Mouse (Mus musculus) embryonic facial prominence, embryonic 14.5 days (tissue): ENCODE measurements around the gene Aldh3b1. TPM values are rescaled to one million over a fixed set of nuclear protein-coding genes. Genes with fewer than 3 reads are reported as not detected.

Source experiments
- ATAC-seq: fragments of 200-750 bp; cut with Nextera tagmentation; 2 replicates; pipeline ENCODE4 v1.8.0; 2017; ENCODE audit warnings: low read depth, moderate number of reproducible peaks, moderate TSS enrichment
- DNase-seq: peaks from one replicate; pipeline ENCODE4 v3.0.0-alpha.2; 2015; ENCODE audit warnings: low spot score
- H3K27ac ChIP-seq: fragments of 300-500 bp; sonication (generic); replicated peaks from 2 replicates; pipeline ENCODE4 v1.5.1; 2014; ENCODE audit warnings: low read depth, mild to moderate bottlenecking, low read length, moderate library complexity
- H3K27me3 ChIP-seq: fragments of 300-500 bp; sonication (generic); replicated peaks from 2 replicates; pipeline ENCODE4 v1.6.1; 2014; ENCODE audit warnings: low read length; ENCODE audit not compliant: control insufficient read depth, insufficient read depth
- H3K36me3 ChIP-seq: fragments of 300-500 bp; sonication (generic); 2 replicates; pipeline ENCODE4 v1.6.1; 2014; ENCODE audit warnings: low read length, mixed read lengths; ENCODE audit not compliant: control insufficient read depth, insufficient read depth
- H3K4me1 ChIP-seq: fragments of 300-500 bp; sonication (generic); 2 replicates; pipeline ENCODE4 v1.6.1; 2014; ENCODE audit warnings: antibody characterized with exemption, low read length; ENCODE audit not compliant: control insufficient read depth, insufficient read depth
- H3K4me2 ChIP-seq: fragments of 300-500 bp; sonication (generic); 2 replicates; pipeline ENCODE4 v1.6.1; 2014; ENCODE audit warnings: low read depth, mild to moderate bottlenecking, low read length, moderate library complexity, mixed read lengths
- H3K4me3 ChIP-seq: fragments of 300-500 bp; sonication (generic); 2 replicates; pipeline ENCODE4 v1.5.1; 2014; ENCODE audit warnings: low read depth, mild to moderate bottlenecking, low read length
- H3K9ac ChIP-seq: fragments of 300-500 bp; sonication (generic); 2 replicates; pipeline ENCODE4 v1.6.1; 2014; ENCODE audit warnings: low read depth, mild to moderate bottlenecking, low read length, moderate library complexity, mixed read lengths
- H3K9me3 ChIP-seq: fragments of 300-500 bp; sonication (generic); 2 replicates; pipeline ENCODE4 v1.6.1; 2016; ENCODE audit warnings: low read length; ENCODE audit not compliant: control insufficient read depth
- WGBS: fragments of 180-500 bp; shearing (Covaris S2); extraction: QIAGEN DNeasy Blood & Tissue Kit; methylation state at CpG from one replicate; pipeline ENCODE4 v1.1.7; 2014; 5-methylcytosine and 5-hydroxymethylcytosine counted together
- polyA plus RNA-seq: library from polyadenylated mRNA; unstranded; fragments of >200 nt; fragmentation: Nextera tagmentation; extraction: Ambion mirVana; gene quantifications from 2 replicates; pipeline ENCODE4 v1.2.1, GENCODE M21; 2014

Gene Aldh3b1
- polyA plus RNA-seq, 1 experiment from 2014 or later, result 4.8 TPM

GRCm38 (mm10) chr19:3868290-3868689 is 61.3 kb downstream of the Aldh3b1 start:
- H3K4me1 ChIP-seq, result peaks cover 27% of the 10 kb centered on the region
- WGBS, result 46% methylated on average over 1 of the region's 1 CpGs
- H3K9ac ChIP-seq, result no peak overlapping the region
- H3K36me3 ChIP-seq, result peaks cover 21% of the 10 kb centered on the region
- no peak overlapping the region for H3K4me2 ChIP-seq
- ATAC-seq (peak; percentile 70; the same call in 1 of the 2 replicates), DNase-seq (peak; percentile 87)
- peak overlapping the region; percentile 63; the same call in 1 of the 2 replicates for H3K27ac ChIP-seq
- no peaks in the 10 kb centered on the region for H3K27me3 ChIP-seq
- H3K9me3 ChIP-seq, result 0 out of 2 replicates have a peak, but pooled peaks cover 3% of the 10 kb centered on the region
- no peak overlapping the region for H3K4me3 ChIP-seq

- Histone ChIP-seq H3K4me2 (no peak overlapping the region), H3K27ac (no peak overlapping the region), H3K9ac (no peak overlapping the region), H3K4me1 (peaks cover 14% of the 10 kb centered on the region), H3K9me3 (0 out of 2 replicates have a peak, but pooled peaks cover 3% of the 10 kb centered on the region), H3K36me3 (peaks cover 21% of the 10 kb centered on the region), H3K4me3 (no peak overlapping the region), H3K27me3 (no peaks in the 10 kb centered on the region)
- DNase-seq (no peak), ATAC-seq (no peak)
- 88% methylated on average over 2 of the region's 2 CpGs for WGBS
These were observed 64.6 kb downstream of the Aldh3b1 start for GRCm38 (mm10) chr19:3864960-3865359.

Other genes starting within 250 kb of the Aldh3b1 start
- 10.1 and 10.6 TPM in 2 replicates for gene Lrp5, start 243.2 kb downstream of the Aldh3b1 start, polyA plus RNA-seq
- 59.2 and 61.4 TPM in 2 replicates for gene 1810055G02Rik, start 221.5 kb downstream of the Aldh3b1 start, polyA plus RNA-seq
- gene Kmt5b, start 162.4 kb downstream of the Aldh3b1 start, polyA plus RNA-seq, result 25.6 and 26.3 TPM in 2 replicates
- 31.3 and 32.9 TPM in 2 replicates for gene Chka, start 78.0 kb downstream of the Aldh3b1 start, polyA plus RNA-seq
- 33.6 and 36.5 TPM in 2 replicates for gene Tcirg1, start 22.7 kb downstream of the Aldh3b1 start, polyA plus RNA-seq
- 297 and 302 TPM in 2 replicates for gene Ndufs8, start 17.0 kb downstream of the Aldh3b1 start, polyA plus RNA-seq
- gene Unc93b1, start 5.4 kb upstream of the Aldh3b1 start, polyA plus RNA-seq, result 21.3 and 24.5 TPM in 2 replicates
- 0.18 and 0.24 TPM in 2 replicates for gene Aldh3b3, start 28.8 kb upstream of the Aldh3b1 start, polyA plus RNA-seq
- 9.2 and 11.8 TPM in 2 replicates for gene Aldh3b2, start 42.5 kb upstream of the Aldh3b1 start, polyA plus RNA-seq
- gene Acy3, start 56.8 kb upstream of the Aldh3b1 start, polyA plus RNA-seq, result 8.2 and 8.5 TPM in 2 replicates
- 0.10 TPM in 1 of 2 replicates, not detected in the other for gene Tbx10, start 62.9 kb upstream of the Aldh3b1 start, polyA plus RNA-seq
- gene Nudt8, start 70.8 kb upstream of the Aldh3b1 start, polyA plus RNA-seq, result 25.8 and 29.5 TPM in 2 replicates
- gene Gm49405, start 70.8 kb upstream of the Aldh3b1 start, polyA plus RNA-seq, result 1.4 and 1.6 TPM in 2 replicates
- gene Doc2g, start 73.5 kb upstream of the Aldh3b1 start, polyA plus RNA-seq, result 2.5 and 3.4 TPM in 2 replicates
- gene Ndufv1, start 83.0 kb upstream of the Aldh3b1 start, polyA plus RNA-seq, result 188 and 199 TPM in 2 replicates
- 483 and 496 TPM in 2 replicates for gene Gstp1, start 108.2 kb upstream of the Aldh3b1 start, polyA plus RNA-seq
- 1.2 and 4.5 TPM in 2 replicates for gene Gstp2, start 116.2 kb upstream of the Aldh3b1 start, polyA plus RNA-seq
- gene Gstp3, start 129.8 kb upstream of the Aldh3b1 start, polyA plus RNA-seq, result 0.35 TPM in 1 of 2 replicates, not detected in the other
- gene Cabp2, start 151.8 kb upstream of the Aldh3b1 start, polyA plus RNA-seq, result not detected in 2 replicates
- 66.1 and 68.6 TPM in 2 replicates for gene Cdk2ap2, start 167.4 kb upstream of the Aldh3b1 start, polyA plus RNA-seq
- gene Pitpnm1, start 170.2 kb upstream of the Aldh3b1 start, polyA plus RNA-seq, result 5.6 and 6.6 TPM in 2 replicates
- gene Aip, start 196.1 kb upstream of the Aldh3b1 start, polyA plus RNA-seq, result 81.9 and 88.6 TPM in 2 replicates
- gene Gpr152, start 210.0 kb upstream of the Aldh3b1 start, polyA plus RNA-seq, result 0.08 TPM in 1 of 2 replicates, not detected in the other
- 0.12 TPM in 1 of 2 replicates, not detected in the other for gene Cabp4, start 214.2 kb upstream of the Aldh3b1 start, polyA plus RNA-seq
- 139 and 162 TPM in 2 replicates for gene Coro1b, start 218.8 kb upstream of the Aldh3b1 start, polyA plus RNA-seq
- gene Ptprcap, start 223.8 kb upstream of the Aldh3b1 start, polyA plus RNA-seq, result 5.1 and 6.7 TPM in 2 replicates
- 34.1 and 43.2 TPM in 2 replicates for gene Rps6kb2, start 233.5 kb upstream of the Aldh3b1 start, polyA plus RNA-seq
- 4.3 and 5.3 TPM in 2 replicates for gene Carns1, start 245.7 kb upstream of the Aldh3b1 start, polyA plus RNA-seq